Mouse (Mus musculus): ENCODE results near the gene Cacng6. TPM values are rescaled to one million over a fixed set of nuclear protein-coding genes. Genes with fewer than 3 reads are reported as not detected.

Cacng6 gene
- total RNA-seq, 2 experiments from 2014 or later, result 1.3 to 2.2 TPM

- no peak for DNase-seq (ENCODE audit: extremely low spot score in 1 of 2, low spot score in 1 of 2)
Measured at GRCm38 (mm10) chr7:3457111-3457840, 33.3 kb downstream of the Cacng6 start.

- DNase-seq (ENCODE audit: extremely low spot score in 1 of 2, low spot score in 1 of 2), result no peak
Measured at GRCm38 (mm10) chr7:3457841-3458217, 33.8 kb downstream of the Cacng6 start.

GRCm38 (mm10) chr7:3460261-3460660 is 36.3 kb downstream of the Cacng6 start:
- DNase-seq (ENCODE audit: extremely low spot score in 1 of 2, low spot score in 1 of 2), result peak; percentile 37 to 46

GRCm38 (mm10) chr7:3463306-3463705 is 39.3 kb downstream of the Cacng6 start:
- no peak for DNase-seq (ENCODE audit: extremely low spot score in 1 of 2, low spot score in 1 of 2)

GRCm38 (mm10) chr7:3468614-3469013 is 44.6 kb downstream of the Cacng6 start:
- no peak for DNase-seq (ENCODE audit: extremely low spot score in 1 of 2, low spot score in 1 of 2)

GRCm38 (mm10) chr7:3472774-3473173 is 48.8 kb downstream of the Cacng6 start:
- no peak for DNase-seq (ENCODE audit: extremely low spot score in 1 of 2, low spot score in 1 of 2)

- no peak for DNase-seq (ENCODE audit: extremely low spot score in 1 of 2, low spot score in 1 of 2)
Measured at GRCm38 (mm10) chr7:3474291-3475080, 50.5 kb downstream of the Cacng6 start.

GRCm38 (mm10) chr7:3476728-3477127 is 52.7 kb downstream of the Cacng6 start:
- DNase-seq (ENCODE audit: extremely low spot score in 1 of 2, low spot score in 1 of 2), result no peak

GRCm38 (mm10) chr7:3481948-3482608 is 58.1 kb downstream of the Cacng6 start:
- DNase-seq (ENCODE audit: extremely low spot score in 1 of 2, low spot score in 1 of 2), result no peak

Small RNAs within 50 kb of the gene (microRNA-seq; reads per million reads assigned to microRNA genes)
- gene Gm23450, result 947 to 959 reads per million in 2 experiments

Other genes starting within 250 kb of the Cacng6 start
- gene Nlrp12, start 174.5 kb upstream of the Cacng6 start, total RNA-seq (2021), result under 1 TPM in 1 of 2 experiments, not detected in 1; 0.05 TPM
- gene Myadm, start 135.1 kb upstream of the Cacng6 start, total RNA-seq (2021), result 10 to 100 TPM; 73.5 to 82.2 TPM
- gene Prkcg, start 135.0 kb upstream of the Cacng6 start, total RNA-seq (2021), result 100 to 1,000 TPM; 540 to 555 TPM
- gene Cacng7, start 91.2 kb upstream of the Cacng6 start, total RNA-seq (2021), result 100 to 1,000 TPM; 140 TPM
- gene Cacng8, start 33.5 kb upstream of the Cacng6 start, total RNA-seq (2021), result 100 to 1,000 TPM; 380 to 428 TPM
- gene Tarm1, start 78.4 kb downstream of the Cacng6 start, total RNA-seq (2021), result not detected
- under 1 TPM; 0.54 to 0.99 TPM for gene Oscar, start 192.0 kb downstream of the Cacng6 start, total RNA-seq (2021)
- gene Ndufa3, start 193.2 kb downstream of the Cacng6 start, total RNA-seq (2021), result 100 to 1,000 TPM; 576 to 686 TPM
- gene Tfpt, start 205.7 kb downstream of the Cacng6 start, total RNA-seq (2021), result 10 to 100 TPM; 36.0 to 40.5 TPM
- 10 to 100 TPM; 51.7 to 54.2 TPM for gene Prpf31, start 205.8 kb downstream of the Cacng6 start, total RNA-seq (2021)
- 10 to 100 TPM; 49.7 to 61.3 TPM for gene Cnot3, start 221.1 kb downstream of the Cacng6 start, total RNA-seq (2021)
- 1 to 10 TPM; 5.3 to 5.5 TPM for gene Leng1, start 241.6 kb downstream of the Cacng6 start, total RNA-seq (2021)

All from layer of hippocampus, postnatal 25 days (tissue).